Mouse (Mus musculus): Measurements from ENCODE around the gene Cxcl3.

DNA sequence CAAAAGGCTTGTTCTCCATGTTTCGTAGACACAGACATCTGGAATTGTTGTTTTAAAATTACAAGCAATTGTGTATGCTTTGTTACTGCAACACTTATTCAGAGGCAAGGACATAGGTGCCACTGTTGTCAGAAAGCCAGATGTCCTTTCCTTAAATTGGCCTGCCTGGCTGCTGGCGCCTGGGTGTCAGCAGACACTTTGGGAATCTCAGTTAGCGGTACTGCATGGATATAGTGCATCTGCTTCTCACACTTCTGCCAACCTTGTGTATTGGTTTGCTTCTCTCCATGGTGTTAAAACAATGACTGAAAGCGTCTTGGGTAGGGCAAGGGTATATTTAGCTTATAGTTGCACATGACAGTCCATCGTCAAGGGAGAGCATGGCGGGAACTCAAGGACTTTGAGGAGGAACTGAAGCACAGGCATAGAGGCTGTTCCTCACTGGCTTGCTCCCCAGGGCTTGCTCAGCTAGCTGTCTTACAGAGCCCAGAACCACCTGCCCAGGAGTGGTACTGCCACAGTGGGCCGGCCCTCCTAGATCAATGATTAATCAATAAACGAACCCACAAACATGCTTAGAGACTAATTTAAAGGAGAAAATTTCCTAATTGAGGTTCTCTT is 47.0 kb downstream of the Cxcl3 start:
- TF ChIP-seq POLR2A (IDR thresholded peaks at IDR 0.05; ENCODE audit: borderline replicate concordance, control insufficient read depth, low read depth, low read length), result no peak
- no peak for TF ChIP-seq CTCF (IDR thresholded peaks at IDR 0.05; ENCODE audit: control insufficient read depth, insufficient read depth, low read length)
